Mouse (Mus musculus) neural tube, embryonic 11.5 days (tissue): ENCODE results near the gene Lmo7. TPM values are rescaled to one million over a fixed set of nuclear protein-coding genes. Genes with fewer than 3 reads are reported as not detected.

ENCODE experiments used
- ATAC-seq: fragments of 200-750 bp; cut with Nextera tagmentation; 2 replicates; pipeline ENCODE4 v1.8.0; 2017; ENCODE audit warnings: moderate number of reproducible peaks, mild to moderate bottlenecking, moderate TSS enrichment, moderate library complexity; ENCODE audit not compliant: insufficient read depth, low FRiP score, low TSS enrichment
- DNase-seq: peaks from one replicate; pipeline ENCODE4 v3.0.0-alpha.2; 2015; ENCODE audit warnings: low spot score
- H3K27ac ChIP-seq: fragments of 300-500 bp; sonication (generic); 2 replicates; pipeline ENCODE4 v1.5.1; 2014; ENCODE audit warnings: low read depth, mild to moderate bottlenecking, low read length
- H3K27me3 ChIP-seq: fragments of 300-500 bp; sonication (generic); 2 replicates; pipeline ENCODE4 v1.6.1; 2014; ENCODE audit warnings: mild to moderate bottlenecking, low read length, mixed read lengths; ENCODE audit not compliant: control insufficient read depth, insufficient read depth
- H3K36me3 ChIP-seq: fragments of 300-500 bp; sonication (generic); 2 replicates; pipeline ENCODE4 v1.6.1; 2014; ENCODE audit warnings: mild to moderate bottlenecking, low read length, moderate library complexity, mixed read lengths; ENCODE audit not compliant: control insufficient read depth, insufficient read depth
- H3K4me1 ChIP-seq: fragments of 300-500 bp; sonication (generic); 2 replicates; pipeline ENCODE4 v1.6.1; 2014; ENCODE audit warnings: low read length, mixed read lengths; ENCODE audit not compliant: control insufficient read depth, insufficient read depth
- H3K4me2 ChIP-seq: fragments of 300-500 bp; sonication (generic); 2 replicates; pipeline ENCODE4 v1.6.1; 2014; ENCODE audit warnings: low read depth, mild to moderate bottlenecking, moderate library complexity
- H3K4me3 ChIP-seq: fragments of 300-500 bp; sonication (generic); 2 replicates; pipeline ENCODE4 v1.5.1; 2014; ENCODE audit warnings: low read depth, low read length
- H3K9ac ChIP-seq: fragments of 300-500 bp; sonication (generic); 2 replicates; pipeline ENCODE4 v1.6.1; 2014; ENCODE audit warnings: mild to moderate bottlenecking, low read length
- H3K9me3 ChIP-seq: fragments of 300-500 bp; sonication (generic); 2 replicates; pipeline ENCODE4 v1.6.1; 2016; ENCODE audit warnings: low read length; ENCODE audit not compliant: control insufficient read depth
- WGBS: fragments of 180-500 bp; shearing (Covaris S2); extraction: QIAGEN DNeasy Blood & Tissue Kit; methylation state at CpG from one replicate; pipeline ENCODE4 v1.1.7; 2014; 5-methylcytosine and 5-hydroxymethylcytosine counted together
- polyA plus RNA-seq: library from polyadenylated mRNA; unstranded; fragments of >200 nt; fragmentation: Nextera tagmentation; extraction: Ambion mirVana; gene quantifications from 2 replicates; pipeline ENCODE4 v1.2.1, GENCODE M21; 2014

The Lmo7 gene
- polyA plus RNA-seq, 1 experiment from 2014 or later: 2.8 TPM

DNA sequence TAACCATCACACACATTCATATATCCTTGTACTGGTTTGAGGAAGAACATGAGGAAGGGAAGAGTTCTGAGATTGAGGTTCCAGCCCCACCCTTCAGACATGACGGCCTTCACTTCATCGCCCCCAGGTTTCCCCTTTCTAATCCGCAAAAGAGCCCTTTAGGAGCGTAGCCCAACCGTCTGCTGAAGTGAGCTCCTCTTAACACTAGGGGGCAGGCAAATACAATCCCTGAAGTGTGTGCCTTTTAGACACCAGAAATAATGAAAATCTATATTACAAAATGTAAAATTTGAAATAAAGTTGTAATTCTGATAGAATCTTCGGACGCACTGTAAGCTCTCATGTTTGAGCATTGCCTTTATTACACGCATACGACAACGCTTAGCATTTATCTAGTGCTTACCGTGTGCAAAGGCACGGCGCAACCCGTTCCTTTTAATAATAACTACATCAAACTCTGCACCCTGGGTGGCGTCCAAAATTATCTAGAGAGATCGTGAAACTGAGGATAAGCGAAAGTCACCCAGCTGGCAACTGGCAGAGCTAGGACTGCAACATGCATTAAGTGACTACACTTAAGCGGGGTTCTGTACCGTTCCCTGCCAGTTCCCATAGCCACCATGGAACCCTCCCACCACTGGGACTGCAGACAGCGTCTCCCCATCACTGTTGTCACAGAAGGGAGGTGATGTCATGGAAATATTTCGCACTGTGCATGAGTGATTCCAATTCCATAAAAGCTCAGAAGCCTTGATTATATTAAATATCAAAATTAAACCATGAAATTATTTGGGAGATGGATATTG is 217.2 kb downstream of the Lmo7 start:
- WGBS: 66% methylated on average over 21 of the region's 21 CpGs
- no peaks in the 10 kb centered on the region for H3K9me3 ChIP-seq
- H3K27ac ChIP-seq: no peak overlapping the region
- DNase-seq (peak; percentile 60), ATAC-seq (peak; percentile 31; the same call in 1 of the 2 replicates)
- no peak overlapping the region for H3K4me3 ChIP-seq
- H3K36me3 ChIP-seq: no peaks in the 10 kb centered on the region
- no peaks in the 10 kb centered on the region for H3K4me1 ChIP-seq
- H3K27me3 ChIP-seq: no peaks in the 10 kb centered on the region
- no peak overlapping the region for H3K9ac ChIP-seq
- H3K4me2 ChIP-seq: no peak overlapping the region

DNA sequence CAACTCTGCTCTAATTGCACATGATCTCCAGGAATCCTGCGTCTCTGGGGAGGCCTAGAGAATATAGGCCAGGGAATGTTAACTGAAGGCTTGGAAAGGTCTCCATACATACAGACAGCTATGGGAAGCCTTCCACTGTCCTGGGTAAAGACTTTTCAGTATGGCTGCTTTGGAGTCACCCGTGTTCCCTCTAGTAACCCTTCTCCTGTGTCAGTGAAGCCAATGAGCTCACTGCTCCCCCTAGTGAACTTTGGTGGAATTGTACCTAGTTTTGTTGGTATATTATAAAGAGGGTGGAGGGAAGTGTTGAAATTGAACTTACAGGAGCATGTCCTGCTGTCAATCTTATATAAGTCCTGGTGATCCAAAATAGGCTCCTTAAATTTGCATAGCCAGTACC is 219.4 kb downstream of the Lmo7 start:
- 54% methylated on average over 2 of the region's 2 CpGs for WGBS
- peak; percentile 14; the same call in 1 of the 2 replicates for ATAC-seq
- Histone ChIP-seq H3K4me2 (no peak overlapping the region), H3K36me3 (no peaks in the 10 kb centered on the region), H3K27ac (no peak overlapping the region), H3K9me3 (no peaks in the 10 kb centered on the region), H3K9ac (no peak overlapping the region), H3K4me3 (no peak overlapping the region), H3K27me3 (no peaks in the 10 kb centered on the region), H3K4me1 (no peaks in the 10 kb centered on the region)
- DNase-seq: peak; percentile 42

DNA sequence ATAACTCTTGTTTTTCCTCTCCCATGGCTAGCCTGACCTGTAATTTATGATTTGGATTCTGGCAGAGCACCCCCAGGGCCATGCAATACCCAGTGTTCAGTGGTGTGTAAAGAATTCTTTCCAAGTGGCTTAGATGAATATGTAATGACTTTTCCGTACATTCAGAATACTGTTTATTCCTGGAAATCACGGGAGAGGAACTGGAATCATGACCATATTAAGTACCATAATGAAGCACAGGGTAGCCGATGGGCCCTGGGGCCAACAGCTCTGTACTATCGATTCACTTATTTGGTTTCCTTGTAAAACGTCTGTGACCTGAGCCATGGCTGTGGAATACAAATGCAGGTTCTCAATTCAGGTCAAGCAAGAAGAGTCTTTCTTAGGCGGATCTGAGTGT is 221.3 kb downstream of the Lmo7 start:
- Histone ChIP-seq H3K36me3 (no peaks in the 10 kb centered on the region), H3K4me3 (no peak overlapping the region), H3K9me3 (no peaks in the 10 kb centered on the region), H3K4me2 (no peak overlapping the region), H3K27me3 (no peaks in the 10 kb centered on the region), H3K27ac (no peak overlapping the region), H3K4me1 (no peaks in the 10 kb centered on the region), H3K9ac (no peak overlapping the region)
- 72% methylated on average over 6 of the region's 6 CpGs for WGBS
- DNase-seq (no peak), ATAC-seq (peak; percentile 49; the same call in 1 of the 2 replicates)

DNA sequence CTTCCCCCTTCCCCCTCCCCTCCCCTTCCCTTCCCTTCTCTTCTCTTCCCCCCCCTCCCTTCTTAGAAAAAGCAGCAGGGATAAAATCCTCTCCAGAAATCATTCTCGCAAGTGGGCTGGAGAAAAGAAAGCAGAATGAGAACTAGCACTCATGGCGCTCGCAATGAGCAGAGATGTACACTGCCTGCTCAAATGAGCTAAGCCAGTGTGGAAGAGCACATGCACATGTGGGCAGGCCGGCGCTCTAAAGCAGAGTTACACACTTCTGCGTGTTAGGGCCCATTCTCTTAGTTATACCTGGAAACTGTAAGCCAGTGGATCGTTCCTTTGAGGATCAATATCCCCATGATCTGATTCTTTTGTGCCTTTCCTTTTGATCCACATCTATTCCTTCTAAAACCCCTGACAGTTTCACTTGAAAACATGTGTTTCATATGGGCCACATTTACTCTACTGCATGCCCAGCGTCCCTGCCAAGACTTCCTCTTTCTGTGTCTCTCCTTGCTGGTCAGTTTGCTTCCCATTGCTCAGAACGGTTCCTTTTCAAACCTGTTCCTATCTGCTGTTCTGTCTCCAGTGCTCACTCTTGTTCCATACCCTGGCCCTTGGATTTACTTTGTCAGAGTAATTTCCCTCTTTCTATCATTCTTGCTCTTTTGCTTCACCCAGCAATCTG is 224.2 kb downstream of the Lmo7 start:
- H3K9me3 ChIP-seq: no peaks in the 10 kb centered on the region
- no peaks in the 10 kb centered on the region for H3K27me3 ChIP-seq
- no peaks in the 10 kb centered on the region for H3K4me1 ChIP-seq
- H3K27ac ChIP-seq: no peak overlapping the region
- WGBS: 89% methylated on average over 9 of the region's 9 CpGs
- no peak overlapping the region for H3K4me3 ChIP-seq
- no peak overlapping the region for H3K4me2 ChIP-seq
- ATAC-seq: no peak
- H3K36me3 ChIP-seq: no peaks in the 10 kb centered on the region
- no peak overlapping the region for H3K9ac ChIP-seq
- DNase-seq: no peak

DNA sequence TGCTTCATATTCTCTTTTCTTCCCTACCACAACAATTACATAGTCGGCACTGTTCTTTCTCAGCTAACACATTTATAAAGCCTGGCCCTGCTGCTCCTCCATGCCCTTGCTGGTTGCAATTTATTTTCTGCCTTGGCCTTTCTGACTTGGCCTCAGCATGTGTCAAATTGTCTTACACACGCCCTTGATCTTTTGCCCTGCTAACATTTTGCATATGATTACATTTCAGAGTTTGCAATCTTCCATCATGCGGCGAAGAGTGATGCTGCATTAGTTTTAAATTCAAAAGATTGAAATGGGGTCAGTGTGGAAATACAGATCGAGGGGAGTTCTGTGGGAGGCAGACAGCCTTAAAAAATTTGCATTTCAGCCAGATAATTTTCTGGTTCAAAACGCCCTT is 234.6 kb downstream of the Lmo7 start:
- Histone ChIP-seq H3K36me3 (no peaks in the 10 kb centered on the region), H3K27me3 (no peaks in the 10 kb centered on the region), H3K4me1 (no peaks in the 10 kb centered on the region), H3K27ac (no peak overlapping the region), H3K4me2 (no peak overlapping the region), H3K9me3 (no peaks in the 10 kb centered on the region), H3K4me3 (no peak overlapping the region), H3K9ac (no peak overlapping the region)
- ATAC-seq (no peak), DNase-seq (no peak)
- WGBS: 77% methylated on average over 6 of the region's 6 CpGs

DNA sequence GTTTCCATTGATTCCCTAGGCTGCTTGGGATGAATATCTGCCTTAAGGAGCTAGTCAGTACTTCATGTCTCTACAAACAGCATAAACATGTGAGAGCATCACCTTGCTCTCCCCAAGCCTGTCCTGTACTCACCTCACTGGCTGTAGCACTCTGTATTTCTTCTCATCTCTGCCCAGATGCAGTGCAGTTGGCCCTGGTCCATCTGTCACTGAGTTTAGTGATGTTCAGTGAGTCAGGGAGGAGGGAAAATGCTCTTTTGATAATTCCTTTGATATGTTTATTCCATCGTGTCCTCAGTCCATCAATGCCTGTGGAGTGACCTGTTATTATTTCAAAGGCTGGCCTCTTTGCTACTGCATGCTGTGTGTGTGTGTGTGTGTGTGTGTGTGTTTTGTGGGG is 235.2 kb downstream of the Lmo7 start:
- DNase-seq (no peak), ATAC-seq (no peak)
- Histone ChIP-seq H3K4me1 (no peaks in the 10 kb centered on the region), H3K27me3 (no peaks in the 10 kb centered on the region), H3K36me3 (no peaks in the 10 kb centered on the region), H3K27ac (no peak overlapping the region), H3K9ac (no peak overlapping the region), H3K9me3 (no peaks in the 10 kb centered on the region), H3K4me2 (no peak overlapping the region), H3K4me3 (no peak overlapping the region)
- WGBS: 88% methylated on average over 1 of the region's 1 CpGs

DNA sequence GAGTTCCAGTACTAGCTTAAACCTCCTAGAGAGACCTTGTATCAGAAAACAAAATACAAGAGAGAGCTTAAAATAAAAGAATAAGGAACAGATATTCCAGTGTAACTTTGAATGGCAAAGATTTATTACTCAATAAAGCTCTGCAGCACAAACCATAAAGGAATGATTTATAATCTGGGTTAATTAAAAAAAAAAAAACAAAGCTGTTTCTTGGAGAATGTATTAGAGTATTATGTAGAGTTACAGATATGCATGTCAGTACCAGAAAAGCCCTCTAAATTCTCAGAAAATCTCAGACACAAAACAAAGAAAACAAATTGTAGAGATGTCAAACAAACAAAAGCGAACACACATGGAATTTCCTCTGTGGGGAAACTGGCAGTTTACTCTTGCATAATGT is 243.0 kb downstream of the Lmo7 start:
- H3K36me3 ChIP-seq: no peaks in the 10 kb centered on the region
- H3K4me1 ChIP-seq: no peaks in the 10 kb centered on the region
- H3K27ac ChIP-seq: no peak overlapping the region
- no peak overlapping the region for H3K9ac ChIP-seq
- no peak for DNase-seq
- 94% methylated on average over 1 of the region's 1 CpGs for WGBS
- no peak for ATAC-seq
- no peaks in the 10 kb centered on the region for H3K9me3 ChIP-seq
- no peak overlapping the region for H3K4me3 ChIP-seq
- no peak overlapping the region for H3K4me2 ChIP-seq
- H3K27me3 ChIP-seq: no peaks in the 10 kb centered on the region

DNA sequence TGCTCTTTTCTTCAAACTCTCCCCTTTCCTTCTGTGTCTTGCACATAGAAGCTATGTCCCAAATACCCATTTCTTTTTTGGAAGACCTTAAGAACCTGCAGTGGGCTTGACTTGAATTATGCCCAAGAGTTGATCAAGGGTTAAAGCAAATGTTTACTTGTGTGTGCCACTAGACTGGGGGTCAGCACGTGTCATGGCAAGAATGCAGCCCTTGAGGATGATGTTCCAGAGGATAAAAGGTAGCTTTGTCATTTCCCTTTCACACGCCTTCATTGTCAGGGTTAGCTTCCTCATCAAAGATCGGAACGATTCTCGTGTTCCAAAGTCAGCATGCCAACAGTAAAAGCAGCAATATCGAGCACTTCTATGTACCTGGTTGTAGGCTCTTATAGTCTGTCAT is 243.4 kb downstream of the Lmo7 start:
- Histone ChIP-seq H3K4me1 (no peaks in the 10 kb centered on the region), H3K9ac (no peak overlapping the region), H3K4me3 (no peak overlapping the region), H3K36me3 (no peaks in the 10 kb centered on the region), H3K27me3 (no peaks in the 10 kb centered on the region), H3K4me2 (no peak overlapping the region), H3K27ac (no peak overlapping the region), H3K9me3 (no peaks in the 10 kb centered on the region)
- ATAC-seq (no peak), DNase-seq (no peak)
- WGBS: 54% methylated on average over 6 of the region's 6 CpGs
